Mouse (Mus musculus) heart, adult 9 months (tissue): ENCODE data around the gene Mb21d2.

Experiments
- DNase-seq, 2 experiments: peaks; one replicate each; pipeline ENCODE4 v3.0.0; 2022; ENCODE audit warnings: low spot score in 2 of 2

The Mb21d2 gene

GRCm38 (mm10) chr16:28928815-28929685 is at the start of gene Mb21d2:
Gene Mb21d2 (minus strand): TSS chr16:28929673.
- DNase-seq = peak; percentile 38 to 49

GRCm38 (mm10) chr16:28966236-28966635 is 36.8 kb upstream of the Mb21d2 start:
- no peak for DNase-seq

GRCm38 (mm10) chr16:28964048-28964447 is 34.6 kb upstream of the Mb21d2 start:
- DNase-seq = no peak

- DNase-seq = no peak
These were observed 33.5 kb upstream of the Mb21d2 start for GRCm38 (mm10) chr16:28962987-28963386.

GRCm38 (mm10) chr16:28949810-28950209 is 20.3 kb upstream of the Mb21d2 start:
- DNase-seq = no peak

GRCm38 (mm10) chr16:28943254-28943653 is 13.8 kb upstream of the Mb21d2 start:
- DNase-seq = no peak

GRCm38 (mm10) chr16:28936181-28936792 is 6.8 kb upstream of the Mb21d2 start:
- no peak for DNase-seq

- no peak for DNase-seq
These were observed 6.2 kb upstream of the Mb21d2 start for GRCm38 (mm10) chr16:28935701-28936100.

- no peak for DNase-seq
These were observed 1.7 kb upstream of the Mb21d2 start for GRCm38 (mm10) chr16:28931213-28931612.

GRCm38 (mm10) chr16:28930426-28930825 is 953 bp upstream of the Mb21d2 start:
- DNase-seq = no peak

- DNase-seq = peak; percentile 68 to 70
These were observed 316 bp upstream of the Mb21d2 start for GRCm38 (mm10) chr16:28929686-28930291.

- DNase-seq = no peak
These were observed 1.0 kb downstream of the Mb21d2 start for GRCm38 (mm10) chr16:28928466-28928814.

- DNase-seq = no peak
These were observed 2.1 kb downstream of the Mb21d2 start for GRCm38 (mm10) chr16:28927381-28927780.

- DNase-seq = no peak
These were observed 10.1 kb downstream of the Mb21d2 start for GRCm38 (mm10) chr16:28919320-28919885.

- DNase-seq = no peak
These were observed 14.1 kb downstream of the Mb21d2 start for GRCm38 (mm10) chr16:28915362-28915761.

- no peak for DNase-seq
These were observed 14.8 kb downstream of the Mb21d2 start for GRCm38 (mm10) chr16:28914709-28915108.

GRCm38 (mm10) chr16:28911414-28912050 is 17.9 kb downstream of the Mb21d2 start:
- DNase-seq = peak; percentile 16 to 25

- DNase-seq = no peak
These were observed 22.9 kb downstream of the Mb21d2 start for GRCm38 (mm10) chr16:28906370-28907275.

- no peak for DNase-seq
These were observed 23.7 kb downstream of the Mb21d2 start for GRCm38 (mm10) chr16:28905567-28906289.
